Mouse (Mus musculus): Measurements from ENCODE around the gene Cct8.

DNA sequence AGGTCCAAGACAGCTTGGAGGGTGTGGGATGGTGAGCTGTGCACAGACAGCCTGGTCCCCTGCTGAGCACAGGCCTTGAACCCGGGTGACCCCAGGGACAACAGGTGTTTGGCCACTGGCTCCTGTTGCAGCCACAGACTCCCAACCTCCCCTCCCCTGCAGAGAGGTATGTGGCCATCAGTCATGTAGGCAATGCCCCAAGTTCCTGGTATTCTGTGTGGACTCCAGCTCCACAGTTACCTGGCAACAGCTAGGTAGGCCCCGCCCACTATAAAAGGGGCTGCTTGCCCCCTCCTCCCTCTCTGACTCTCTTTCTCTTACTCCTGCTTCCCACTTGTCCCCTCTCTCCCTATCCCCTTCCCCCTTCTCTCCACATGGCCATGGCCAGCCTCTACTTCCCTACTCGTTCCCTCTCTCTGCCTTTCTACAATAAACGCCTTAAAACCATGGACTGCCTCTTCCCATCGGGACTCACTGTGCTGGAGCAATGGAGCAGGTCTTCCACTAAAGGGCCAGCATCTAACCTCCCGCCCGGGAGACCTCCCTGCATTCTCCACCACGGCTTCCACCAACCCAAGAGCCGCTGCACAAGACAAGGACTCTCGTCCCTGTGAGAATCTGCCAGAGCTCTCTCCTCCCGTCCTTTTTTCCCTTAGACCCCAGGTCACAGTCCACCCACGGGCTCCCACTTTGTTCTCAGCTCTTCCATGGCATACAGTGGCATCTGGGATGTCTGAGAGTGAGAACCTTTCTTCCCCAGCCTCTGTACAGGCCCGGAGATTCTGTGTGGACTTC is 60.1 kb downstream of the Cct8 start:
- TF ChIP-seq POLR2A (IDR thresholded peaks at IDR 0.05; ENCODE audit: borderline replicate concordance, extremely low read depth, insufficient read depth, insufficient read length, poor library complexity, severe bottlenecking) (no peak), CTCF (IDR thresholded peaks at IDR 0.05; ENCODE audit: borderline replicate concordance, extremely low read depth, insufficient read depth, insufficient read length) (no peak)

Measured in brain, embryonic 14.5 days (tissue).